Mouse (Mus musculus) left cerebral cortex, adult 6 months (tissue): ENCODE results near the gene Gm26897. TPM values are rescaled to one million over a fixed set of nuclear protein-coding genes. Genes with fewer than 3 reads are reported as not detected.

Experiments used
- long read RNA-seq, 2 experiments: library from polyadenylated mRNA; unstranded; transcript quantifications; one replicate each; pipeline ENCODE4 v2.0.0; 2019 to 2020
- polyA plus RNA-seq: library from polyadenylated mRNA; unstranded; fragments of <200 nt; fragmentation: Nextera tagmentation; gene quantifications from 2 replicates; pipeline ENCODE4 v1.2.3, GENCODE M21; 2021

Gm26897 gene
- not detected in 2 replicates for polyA plus RNA-seq
- long read RNA-seq, experiment 1, result 0 reads
- long read RNA-seq, experiment 2, result 0 reads

DNA sequence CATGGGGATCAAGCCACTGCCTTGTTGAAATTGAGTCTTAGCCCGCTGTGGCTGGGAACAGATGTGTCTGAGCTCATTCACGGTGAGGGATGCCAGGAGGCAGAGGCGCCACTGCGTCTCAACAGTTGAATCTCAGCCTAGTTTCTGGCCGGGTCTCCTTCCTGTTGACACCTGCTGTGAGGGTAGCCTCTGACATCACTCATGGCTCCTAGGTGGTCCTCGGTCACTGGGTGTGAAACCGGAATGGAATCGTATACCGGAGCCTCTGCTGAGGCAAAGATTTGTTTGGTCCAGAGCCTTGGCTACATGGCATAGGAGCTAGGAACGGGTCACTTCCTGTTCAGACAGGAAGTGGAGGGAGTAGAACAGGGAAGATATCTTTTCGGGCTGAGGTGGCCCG lies at the start of gene Gm26897:
Gm26897 (plus strand) TSS at position 74 of the 400 bp plus-strand sequence.

